Mouse (Mus musculus): ENCODE results near the gene Cltc.

DNA sequence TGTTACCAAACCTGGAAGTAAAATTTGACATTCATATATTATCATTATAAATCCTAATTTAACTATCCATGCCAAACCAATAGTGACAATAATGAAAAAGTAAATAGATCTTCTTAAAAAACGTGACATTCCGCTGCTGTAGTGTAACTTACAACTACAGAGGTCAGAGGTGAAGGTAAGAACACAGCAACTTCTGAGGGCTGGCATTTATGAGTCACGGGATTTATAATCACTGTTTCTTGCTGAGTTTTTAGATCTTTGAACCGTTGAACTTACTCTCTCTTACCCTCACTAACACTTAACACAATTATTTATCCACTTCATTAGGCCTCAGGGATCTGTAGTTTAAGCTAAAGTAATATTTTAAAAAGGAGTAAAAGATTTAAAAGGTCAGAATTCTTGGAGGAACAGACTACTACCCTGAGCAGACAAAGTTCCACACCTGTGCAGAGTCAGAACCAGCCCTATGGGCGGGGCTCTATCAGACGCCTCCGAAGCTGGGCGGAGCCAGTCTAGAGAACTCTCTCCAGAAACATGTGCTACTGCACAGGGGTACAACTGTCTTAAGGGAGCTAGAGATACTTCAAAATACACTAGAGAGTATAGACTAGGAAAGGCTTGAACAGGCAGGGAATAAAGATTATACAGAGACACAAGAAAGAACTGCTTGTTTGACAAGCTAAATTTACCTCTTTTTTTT, 19.9 kb downstream of the Cltc start:
- TF ChIP-seq CTCF (IDR thresholded peaks at IDR 0.05; ENCODE audit: low read depth, low read length) (no peak), POLR2A (IDR thresholded peaks at IDR 0.05; ENCODE audit: borderline replicate concordance, low read depth, low read length) (no peak)

All from bone marrow macrophage, adult 2 months (primary cell).